Mouse (Mus musculus) MEL (cell line): Measurements from ENCODE around the gene 2210011C24Rik. TPM values are rescaled to one million over a fixed set of nuclear protein-coding genes. Genes with fewer than 3 reads are reported as not detected.

Experiments used
- DNase-seq: peaks from one replicate; pipeline ENCODE4 v3.0.0; 2011; ENCODE audit warnings: low read depth, low spot score
- H3K27ac ChIP-seq: 2 replicates; pipeline ENCODE4 v1.5.1; 2012; ENCODE audit warnings: low read depth, mild to moderate bottlenecking, control low read depth, low read length, moderate library complexity; ENCODE audit not compliant: control insufficient read depth
- H3K27me3 ChIP-seq, 2 experiments: fragments of 150-350 bp in 1 of 2; sonication (generic) in 1 of 2; 2 replicates each; pipeline ENCODE4 v1.6.1; 2012; ENCODE audit warnings: low read length in 2 of 2, mild to moderate bottlenecking in 2 of 2, improper control_type of control experiment in 1 of 2, moderate library complexity in 1 of 2; ENCODE audit not compliant: insufficient read depth in 2 of 2, control insufficient read depth in 1 of 2
- H3K36me3 ChIP-seq, 2 experiments: 2 replicates each; pipeline ENCODE4 v1.6.1; 2012 to 2014; ENCODE audit warnings: low read length in 2 of 2, improper control_type of control experiment in 1 of 2, inconsistent platforms in 1 of 2, mild to moderate bottlenecking in 1 of 2; ENCODE audit not compliant: insufficient read depth in 2 of 2, control insufficient read depth in 1 of 2
- H3K4me1 ChIP-seq, 2 experiments: fragments of 150-350 bp in 1 of 2; sonication (generic) in 1 of 2; 2 replicates each; pipeline ENCODE4 v1.6.1; 2012; ENCODE audit warnings: low read length in 2 of 2, improper control_type of control experiment in 1 of 2, mild to moderate bottlenecking in 1 of 2; ENCODE audit not compliant: insufficient read depth in 2 of 2, control insufficient read depth in 1 of 2
- H3K4me3 ChIP-seq, 2 experiments: fragments of 150-350 bp in 1 of 2; sonication (generic) in 1 of 2; 2 replicates each; pipeline ENCODE4 v1.5.1; 2012; ENCODE audit warnings: low read depth in 2 of 2, low read length in 2 of 2, mild to moderate bottlenecking in 2 of 2, moderate library complexity in 2 of 2, control low read depth in 1 of 2, improper control_type of control experiment in 1 of 2; ENCODE audit not compliant: control insufficient read depth in 1 of 2, insufficient read depth in 1 of 2
- H3K79me2 ChIP-seq: 2 replicates; pipeline ENCODE4 v1.6.1; 2012; ENCODE audit warnings: mild to moderate bottlenecking, low read length, moderate library complexity; ENCODE audit not compliant: control insufficient read depth, poor library complexity, insufficient read depth
- H3K9ac ChIP-seq: 2 replicates; pipeline ENCODE4 v1.6.1; 2012; ENCODE audit warnings: low read depth, mild to moderate bottlenecking, control low read depth, low read length, moderate library complexity; ENCODE audit not compliant: control insufficient read depth, poor library complexity, severe bottlenecking
- H3K9me3 ChIP-seq: fragments of 150-350 bp; sonication (generic); replicated peaks from 2 replicates; pipeline ENCODE4 v1.6.1; 2012; ENCODE audit warnings: mild to moderate bottlenecking, low read length, improper control_type of control experiment, moderate library complexity; ENCODE audit not compliant: insufficient read depth
- E2F4 ChIP-seq: IDR thresholded peaks from 2 replicates; pipeline ENCODE4 v1.6.1; 2011; ENCODE audit warnings: low read depth, low read length, improper control_type of control experiment, borderline replicate concordance
- HCFC1 ChIP-seq: IDR thresholded peaks from 2 replicates; pipeline ENCODE4 v1.6.1; 2012; ENCODE audit warnings: low read depth, mild to moderate bottlenecking, inconsistent platforms, low read length, improper control_type of control experiment, moderate library complexity
- JUND ChIP-seq: IDR thresholded peaks from 2 replicates; pipeline ENCODE4 v1.6.1; 2011; ENCODE audit warnings: low read depth, mild to moderate bottlenecking, improper control_type of control experiment, low read length
- MAFK ChIP-seq: IDR thresholded peaks from 2 replicates; pipeline ENCODE4 v1.6.1; 2011; ENCODE audit warnings: low read depth, mild to moderate bottlenecking, low read length, improper control_type of control experiment, borderline replicate concordance
- MAZ ChIP-seq: IDR thresholded peaks from 2 replicates; pipeline ENCODE4 v1.6.1; 2012; ENCODE audit warnings: low read depth, mild to moderate bottlenecking, inconsistent platforms, low read length, improper control_type of control experiment
- MYB ChIP-seq: IDR thresholded peaks from 2 replicates; pipeline ENCODE4 v1.6.1; 2011; ENCODE audit warnings: mild to moderate bottlenecking, low read depth, low read length, improper control_type of control experiment
- NELFE ChIP-seq: IDR thresholded peaks from 2 replicates; pipeline ENCODE4 v1.6.1; 2011; ENCODE audit warnings: low read depth, low read length, improper control_type of control experiment
- NRF1 ChIP-seq: IDR thresholded peaks from 2 replicates; pipeline ENCODE4 v1.6.1; 2014; ENCODE audit warnings: low read depth, mild to moderate bottlenecking, inconsistent platforms, low read length, improper control_type of control experiment, moderate library complexity; ENCODE audit not compliant: poor library complexity, insufficient read depth, severe bottlenecking
- POLR2AphosphoS5 ChIP-seq: IDR thresholded peaks from 2 replicates; pipeline ENCODE4 v1.6.1; 2012; ENCODE audit warnings: low read depth, borderline replicate concordance, mild to moderate bottlenecking, inconsistent platforms, low read length, moderate library complexity, mixed read lengths
- RAD21 ChIP-seq: IDR thresholded peaks from 2 replicates; pipeline ENCODE4 v1.6.1; 2011; ENCODE audit warnings: mild to moderate bottlenecking, low read depth, low read length, improper control_type of control experiment
- RCOR1 ChIP-seq: IDR thresholded peaks from 2 replicates; pipeline ENCODE4 v1.6.1; 2012; ENCODE audit warnings: low read depth, mild to moderate bottlenecking, inconsistent platforms, low read length, improper control_type of control experiment
- SIN3A ChIP-seq: IDR thresholded peaks from 2 replicates; pipeline ENCODE4 v1.6.1; 2012; ENCODE audit warnings: low read length, improper control_type of control experiment, inconsistent platforms
- TAL1 ChIP-seq: IDR thresholded peaks from 2 replicates; pipeline ENCODE4 v1.6.1; 2012; ENCODE audit warnings: mild to moderate bottlenecking, inconsistent platforms, low read length, moderate library complexity, mixed read lengths
- TBP ChIP-seq: IDR thresholded peaks from 2 replicates; pipeline ENCODE4 v1.8.0; 2011; ENCODE audit warnings: low read depth, low read length, improper control_type of control experiment
- TCF12 ChIP-seq: IDR thresholded peaks from 2 replicates; pipeline ENCODE4 v1.6.1; 2014; ENCODE audit warnings: low read depth, mild to moderate bottlenecking, inconsistent platforms, low read length, improper control_type of control experiment, moderate library complexity
- UBTF ChIP-seq: IDR thresholded peaks from 2 replicates; pipeline ENCODE4 v1.6.1; 2012; ENCODE audit warnings: low read depth, mild to moderate bottlenecking, inconsistent platforms, low read length, improper control_type of control experiment, moderate library complexity, borderline replicate concordance; ENCODE audit not compliant: insufficient read depth
- ZC3H11A ChIP-seq: IDR thresholded peaks from 2 replicates; pipeline ENCODE4 v1.6.1; 2012; ENCODE audit warnings: low read depth, mild to moderate bottlenecking, inconsistent platforms, low read length, improper control_type of control experiment
- ZKSCAN1 ChIP-seq: IDR thresholded peaks from 2 replicates; pipeline ENCODE4 v1.6.1; 2012; ENCODE audit warnings: low read depth, mild to moderate bottlenecking, inconsistent platforms, low read length, improper control_type of control experiment, moderate library complexity
- ZNF384 ChIP-seq: IDR thresholded peaks from 2 replicates; pipeline ENCODE4 v1.6.1; 2012; ENCODE audit warnings: low read depth, mild to moderate bottlenecking, inconsistent platforms, low read length, improper control_type of control experiment
- polyA plus RNA-seq, 2 experiments: library from polyadenylated mRNA; stranded (reverse) in 1 of 2; unstranded in 1 of 2; fragments of >175 nt in 1 of 2; fragments of >200 nt in 1 of 2; gene quantifications; 2 replicates each; pipeline versions ENCODE4 v1.2.1 to v1.2.4; 2012; ENCODE audit warnings: low replicate concordance in 2 of 2, low read depth in 1 of 2; ENCODE audit not compliant: insufficient read length in 2 of 2, insufficient read depth in 1 of 2, missing spikeins in 1 of 2
- total RNA-seq: library from RNA; depleted of rRNA; stranded (reverse); fragments of 300-350 nt; gene quantifications from 2 replicates; pipeline ENCODE4 v1.2.3, GENCODE M21; 2012; rRNA removed

Gene 2210011C24Rik
- total RNA-seq = not detected in 2 replicates
- polyA plus RNA-seq = not detected

DNA sequence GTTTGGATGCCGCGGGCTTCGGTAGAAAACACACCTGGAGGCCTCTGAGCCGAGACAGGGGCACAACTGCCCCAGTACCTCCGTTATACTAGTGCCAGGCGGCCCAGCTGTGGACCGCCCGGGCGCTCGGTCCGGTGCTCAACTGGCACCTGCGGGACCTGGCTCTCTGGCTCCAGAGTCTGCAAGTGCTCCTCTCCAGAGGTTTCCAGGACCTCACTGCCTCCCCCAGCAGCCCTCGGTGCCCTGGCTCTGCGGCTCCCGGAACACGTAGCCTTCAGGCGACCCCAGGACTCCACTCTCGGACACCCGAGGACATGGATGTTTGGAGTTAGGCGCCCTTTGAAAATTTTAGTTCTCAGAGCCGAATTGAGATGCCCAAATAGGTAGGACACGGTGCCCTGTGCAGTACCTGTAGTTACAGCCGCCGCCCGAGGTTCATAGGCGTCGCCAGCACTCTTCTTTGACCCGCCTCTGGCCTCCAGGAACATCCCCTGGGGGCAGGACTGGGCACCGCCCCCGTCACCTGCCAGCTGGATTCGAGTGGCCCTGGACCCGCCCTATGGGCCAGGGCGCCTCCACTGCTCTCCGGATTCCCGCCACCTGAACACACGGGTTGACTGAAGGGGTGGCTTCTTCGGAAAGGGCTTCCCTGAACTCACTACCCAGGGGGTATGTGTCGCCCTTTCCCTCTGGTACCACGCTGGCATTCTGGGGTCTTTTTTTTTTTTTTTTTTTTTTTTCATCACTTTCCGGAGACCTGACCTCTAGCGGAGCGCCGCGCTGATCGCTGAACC, at the start of gene 2210011C24Rik:
Gene 2210011C24Rik, minus strand, starts transcription at position 467 of the 794 bp plus-strand sequence.
- H3K36me3 ChIP-seq = no peaks in the 10 kb centered on the region
- no peaks in the 10 kb centered on the region for H3K27me3 ChIP-seq
- TF ChIP-seq RAD21 (no peak), E2F4 (no peak), MAZ (no peak), POLR2AphosphoS5 (no peak), SIN3A (no peak), HCFC1 (no peak), UBTF (no peak), MYB (no peak), ZC3H11A (no peak), NELFE (no peak), TBP (no peak), NRF1 (no peak), TAL1 (no peak), JUND (no peak), TCF12 (no peak)
- H3K4me1 ChIP-seq = no peaks in the 10 kb centered on the region
- H3K9ac ChIP-seq = no peak within 1 kb of the TSS
- no peak within 1 kb of the TSS for H3K27ac ChIP-seq
- no peaks in the 10 kb centered on the region for H3K9me3 ChIP-seq
- DNase-seq = no peak
- no peak within 1 kb of the TSS for H3K4me3 ChIP-seq
- H3K79me2 ChIP-seq = no peaks in the 10 kb centered on the region

DNA sequence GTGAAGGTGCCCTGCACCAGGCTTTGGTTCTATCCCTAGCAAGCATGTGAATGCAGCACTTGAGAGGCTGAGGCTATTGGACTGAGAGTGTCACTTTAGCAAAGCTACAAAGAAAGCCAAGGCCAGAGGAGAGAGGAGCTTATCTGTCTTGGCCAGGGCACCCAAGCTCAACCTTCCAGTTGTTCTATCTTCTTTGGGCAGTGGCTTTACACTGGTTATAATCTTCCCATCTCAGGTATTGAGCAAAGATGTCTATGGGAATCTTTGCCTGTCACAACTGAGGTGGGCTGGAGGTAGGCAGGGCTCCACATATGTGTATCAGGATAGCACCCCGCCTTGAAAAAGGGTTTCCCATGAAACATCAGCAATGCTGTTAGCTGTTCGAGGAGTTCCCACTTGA, 48.3 kb upstream of the 2210011C24Rik start:
- Histone ChIP-seq H3K4me1 (peaks cover 4 to 18% of the 10 kb centered on the region in 2 experiments), H3K36me3 (peaks cover 0 to 19% of the 10 kb centered on the region in 2 experiments; a peak in 2 of 4 replicates), H3K27me3 (no peaks in the 10 kb centered on the region), H3K9me3 (no peaks in the 10 kb centered on the region), H3K4me3 (no peak overlapping the region), H3K79me2 (peaks cover under 1% of the 10 kb centered on the region; the same call in 1 of the 2 replicates), H3K9ac (no peak overlapping the region), H3K27ac (no peak overlapping the region)
- TF ChIP-seq MAFK (no peak), TCF12 (no peak), ZNF384 (no peak), NELFE (no peak), ZKSCAN1 (no peak), SIN3A (no peak), RCOR1 (no peak)
- DNase-seq = no peak
